Mouse (Mus musculus): ENCODE results near the gene Olfr391-ps.

Olfr391-ps gene

GRCm38 (mm10) chr11:73802952-73803351 is at the start of gene Olfr391-ps:
Gene Olfr391-ps (minus strand): TSS chr11:73803052.
- no peak for DNase-seq (ENCODE audit: low read depth, low spot score)

DNA sequence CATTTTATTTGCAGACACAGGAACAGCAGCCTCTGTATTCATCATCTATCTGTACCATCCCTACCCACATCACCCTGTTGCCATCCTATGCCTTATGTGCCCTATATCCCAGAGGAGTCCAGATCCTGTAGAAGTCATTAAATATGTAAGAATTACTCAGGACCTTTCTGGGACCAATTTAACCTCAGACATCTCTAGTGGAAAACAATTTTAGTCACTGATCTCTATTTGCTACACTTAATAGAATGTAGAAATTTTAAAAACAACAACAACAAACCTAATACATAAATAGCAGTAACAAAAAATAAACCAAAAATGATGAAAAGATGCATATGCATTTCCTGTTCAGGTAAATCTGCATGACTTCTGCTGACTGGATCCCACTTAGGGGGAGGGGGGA is 48.5 kb upstream of the Olfr391-ps start, which contains the start of gene Olfr393:
TSS of gene Olfr393 (minus strand) at position 101 of the 400 bp plus-strand sequence.
- DNase-seq (ENCODE audit: low read depth, low spot score) = no peak

DNA sequence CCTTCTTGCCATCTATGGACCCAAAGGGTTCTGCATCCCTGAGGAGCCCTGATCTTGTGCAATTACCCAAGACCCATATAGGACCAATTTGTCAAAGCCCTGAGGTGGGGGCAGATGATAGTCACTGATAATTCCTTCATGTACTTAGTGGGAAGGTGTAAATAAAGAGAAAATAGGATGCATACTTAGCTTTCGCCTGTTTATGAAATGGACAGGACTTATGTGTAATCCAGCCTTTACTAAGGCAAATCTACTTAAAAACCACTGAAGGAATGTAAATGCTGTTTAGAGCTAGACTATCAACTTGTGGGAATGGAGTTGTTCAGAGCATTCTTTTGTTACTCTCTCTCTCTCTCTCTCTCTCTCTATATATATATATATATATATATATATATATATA is 14.1 kb upstream of the Olfr391-ps start, which contains the start of gene Olfr392:
TSS of gene Olfr392 (minus strand) at position 101 of the 400 bp plus-strand sequence.
- DNase-seq (ENCODE audit: low read depth, low spot score) = no peak

DNA sequence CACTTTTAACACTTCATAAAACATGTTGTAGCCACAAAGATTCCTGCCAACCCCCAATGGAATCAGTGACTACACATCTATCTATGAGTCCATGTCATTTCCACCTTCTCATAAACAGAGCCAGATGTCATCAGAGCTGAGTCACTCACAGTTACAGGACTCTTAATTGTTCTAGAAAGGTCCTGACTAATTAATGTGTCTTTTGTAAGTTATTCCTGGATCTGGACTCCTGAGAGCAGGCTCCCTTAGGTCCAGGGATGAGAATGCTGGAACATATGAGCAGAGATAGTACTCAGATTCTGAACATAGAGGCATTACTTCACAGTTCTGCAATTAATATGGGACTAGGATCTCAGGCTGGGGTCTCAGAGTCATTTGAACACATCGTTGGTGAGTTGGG is 20.2 kb downstream of the Olfr391-ps start, which contains the start of gene Olfr390:
TSS of gene Olfr390 (plus strand) at position 301 of the 400 bp plus-strand sequence.
- no peak for DNase-seq (ENCODE audit: low read depth, low spot score)

- no peak for DNase-seq (ENCODE audit: low read depth, low spot score)
Observed at GRCm38 (mm10) chr11:73780613-73781012, 22.2 kb downstream of the Olfr391-ps start, which contains the start of gene Olfr389. Gene Olfr389 (minus strand): TSS chr11:73780713.

DNA sequence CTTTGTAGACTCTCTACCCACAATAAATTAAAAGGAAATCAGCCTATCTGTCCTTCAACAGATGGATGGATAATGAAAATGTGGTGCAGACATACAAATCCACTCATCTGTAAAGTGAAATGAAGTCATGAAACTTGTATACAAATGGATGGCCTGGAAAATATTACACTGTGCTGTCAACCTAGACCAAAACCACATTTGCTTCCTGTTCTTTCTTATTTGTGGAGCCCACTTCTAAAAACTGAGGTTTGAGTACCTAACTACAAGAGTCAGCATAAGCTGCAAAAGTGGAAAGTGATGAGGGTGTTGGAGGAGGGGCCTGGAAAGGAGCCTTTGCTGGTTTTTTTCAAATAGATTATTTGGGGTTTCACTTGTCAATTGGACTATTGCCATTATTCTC is 43.7 kb downstream of the Olfr391-ps start:
- DNase-seq (ENCODE audit: low read depth, low spot score) = no peak

Data from retina, adult 2 months (tissue).